Mouse (Mus musculus): ENCODE measurements around the gene Stambp. TPM values are rescaled to one million over a fixed set of nuclear protein-coding genes. Genes with fewer than 3 reads are reported as not detected.
A peak's percentile ranks its signal among the peaks of the same experiment; 100 is the strongest.

Stambp gene
- total RNA-seq, 1 experiment, result 2.0 TPM

GRCm38 (mm10) chr6:83614469-83614868 lies 41.9 kb upstream of the Stambp start:
- Histone ChIP-seq H3K4me1 (ENCODE audit: control insufficient read depth in 2 of 2, insufficient read depth in 2 of 2, low read length in 2 of 2, poor library complexity in 1 of 2) (no peaks in the 10 kb centered on the region), H3K9me3 (ENCODE audit: control insufficient read depth, insufficient read depth, low read depth, low read length) (no peaks in the 10 kb centered on the region), H3K4me3 (ENCODE audit: insufficient read depth in 1 of 2, low read depth in 1 of 2, low read length in 2 of 2, poor library complexity in 1 of 2, severe bottlenecking in 1 of 2) (no peak overlapping the region), H3K27ac (ENCODE audit: insufficient read depth, low read depth, low read length, poor library complexity, severe bottlenecking) (no peak overlapping the region), H3K9ac (ENCODE audit: insufficient read depth, low read depth, low read length, poor library complexity, severe bottlenecking) (no peak overlapping the region), H3K36me3 (ENCODE audit: control insufficient read depth, insufficient read depth, low read length, poor library complexity, severe bottlenecking) (no peaks in the 10 kb centered on the region)
- DNase-seq (ENCODE audit: low read depth, low spot score), result no peak
- TF ChIP-seq MAFK (IDR thresholded peaks at IDR 0.05; ENCODE audit: insufficient read depth, low read depth, low read length), result no peak
- TF ChIP-seq CHD2 (IDR thresholded peaks at IDR 0.05; ENCODE audit: low read depth, low read length), result no peak
- TF ChIP-seq ZC3H11A (IDR thresholded peaks at IDR 0.05; ENCODE audit: borderline replicate concordance, low read depth, low read length), result no peak
- TF ChIP-seq ZNF384 (IDR thresholded peaks at IDR 0.05; ENCODE audit: low read depth, low read length), result no peak
- in situ Hi-C loops (cut with MboI; ENCODE audit: low sequenced_read_pairs in 2 of 2, unreplicated experiment in 2 of 2), result no loop called here

GRCm38 (mm10) chr6:83612976-83613375 lies 40.4 kb upstream of the Stambp start:
- Histone ChIP-seq H3K9me3 (ENCODE audit: control insufficient read depth, insufficient read depth, low read depth, low read length) (no peaks in the 10 kb centered on the region), H3K4me1 (ENCODE audit: control insufficient read depth in 2 of 2, insufficient read depth in 2 of 2, low read length in 2 of 2, poor library complexity in 1 of 2) (no peaks in the 10 kb centered on the region), H3K4me3 (ENCODE audit: insufficient read depth in 1 of 2, low read depth in 1 of 2, low read length in 2 of 2, poor library complexity in 1 of 2, severe bottlenecking in 1 of 2) (no peak overlapping the region), H3K9ac (ENCODE audit: insufficient read depth, low read depth, low read length, poor library complexity, severe bottlenecking) (no peak overlapping the region), H3K36me3 (ENCODE audit: control insufficient read depth, insufficient read depth, low read length, poor library complexity, severe bottlenecking) (no peaks in the 10 kb centered on the region), H3K27ac (ENCODE audit: insufficient read depth, low read depth, low read length, poor library complexity, severe bottlenecking) (no peak overlapping the region)
- no peak for DNase-seq (ENCODE audit: low read depth, low spot score)
- in situ Hi-C loops (cut with MboI; ENCODE audit: low sequenced_read_pairs in 2 of 2, unreplicated experiment in 2 of 2), result no loop called here
- TF ChIP-seq HCFC1 (IDR thresholded peaks at IDR 0.05; ENCODE audit: borderline replicate concordance, insufficient read depth, low read length) (no peak), CHD2 (IDR thresholded peaks at IDR 0.05; ENCODE audit: low read depth, low read length) (no peak), ZNF384 (IDR thresholded peaks at IDR 0.05; ENCODE audit: low read depth, low read length) (no peak), ZC3H11A (IDR thresholded peaks at IDR 0.05; ENCODE audit: borderline replicate concordance, low read depth, low read length) (no peak), MAFK (IDR thresholded peaks at IDR 0.05; ENCODE audit: insufficient read depth, low read depth, low read length) (no peak)

GRCm38 (mm10) chr6:83599636-83600174 lies 27.2 kb upstream of the Stambp start:
- H3K9me3 ChIP-seq (ENCODE audit: control insufficient read depth, insufficient read depth, low read depth, low read length), result no peaks in the 10 kb centered on the region
- H3K27ac ChIP-seq (ENCODE audit: insufficient read depth, low read depth, low read length, poor library complexity, severe bottlenecking), result no peak overlapping the region
- no peaks in the 10 kb centered on the region for H3K36me3 ChIP-seq (ENCODE audit: control insufficient read depth, insufficient read depth, low read length, poor library complexity, severe bottlenecking)
- TF ChIP-seq ZNF384 (IDR thresholded peaks at IDR 0.05; ENCODE audit: low read depth, low read length) (no peak), CHD2 (IDR thresholded peaks at IDR 0.05; ENCODE audit: low read depth, low read length) (no peak), MAFK (IDR thresholded peaks at IDR 0.05; ENCODE audit: insufficient read depth, low read depth, low read length) (no peak), HCFC1 (IDR thresholded peaks at IDR 0.05; ENCODE audit: borderline replicate concordance, insufficient read depth, low read length) (no peak), ZC3H11A (IDR thresholded peaks at IDR 0.05; ENCODE audit: borderline replicate concordance, low read depth, low read length) (no peak)
- in situ Hi-C loops (cut with MboI; ENCODE audit: low sequenced_read_pairs in 2 of 2, unreplicated experiment in 2 of 2), result no loop called here
- H3K9ac ChIP-seq (ENCODE audit: insufficient read depth, low read depth, low read length, poor library complexity, severe bottlenecking), result no peak overlapping the region
- DNase-seq (ENCODE audit: low read depth, low spot score), result no peak
- H3K4me3 ChIP-seq (ENCODE audit: insufficient read depth in 1 of 2, low read depth in 1 of 2, low read length in 2 of 2, poor library complexity in 1 of 2, severe bottlenecking in 1 of 2), result no peak overlapping the region
- peaks cover 0 to 1% of the 10 kb centered on the region in 2 experiments; a peak in 1 of 4 replicates for H3K4me1 ChIP-seq (ENCODE audit: control insufficient read depth in 2 of 2, insufficient read depth in 2 of 2, low read length in 2 of 2, poor library complexity in 1 of 2)

- Histone ChIP-seq H3K9me3 (ENCODE audit: control insufficient read depth, insufficient read depth, low read depth, low read length) (no peaks in the 10 kb centered on the region), H3K27ac (ENCODE audit: insufficient read depth, low read depth, low read length, poor library complexity, severe bottlenecking) (no peak overlapping the region), H3K4me1 (ENCODE audit: control insufficient read depth in 2 of 2, insufficient read depth in 2 of 2, low read length in 2 of 2, poor library complexity in 1 of 2) (peaks cover 0 to 1% of the 10 kb centered on the region in 2 experiments; a peak in 1 of 4 replicates), H3K9ac (ENCODE audit: insufficient read depth, low read depth, low read length, poor library complexity, severe bottlenecking) (peak overlapping the region; percentile 41; the same call in 1 of the 2 replicates), H3K4me3 (ENCODE audit: insufficient read depth in 1 of 2, low read depth in 1 of 2, low read length in 2 of 2, poor library complexity in 1 of 2, severe bottlenecking in 1 of 2) (peak overlapping the region; percentile 54 to 75), H3K36me3 (ENCODE audit: control insufficient read depth, insufficient read depth, low read length, poor library complexity, severe bottlenecking) (no peaks in the 10 kb centered on the region)
- in situ Hi-C loops (cut with MboI; ENCODE audit: low sequenced_read_pairs in 2 of 2, unreplicated experiment in 2 of 2), result no loop called here
- no peak for TF ChIP-seq CHD2 (IDR thresholded peaks at IDR 0.05; ENCODE audit: low read depth, low read length)
- TF ChIP-seq HCFC1 (IDR thresholded peaks at IDR 0.05; ENCODE audit: borderline replicate concordance, insufficient read depth, low read length), result no peak
- TF ChIP-seq ZNF384 (IDR thresholded peaks at IDR 0.05; ENCODE audit: low read depth, low read length), result no peak
- TF ChIP-seq MAFK (IDR thresholded peaks at IDR 0.05; ENCODE audit: insufficient read depth, low read depth, low read length), result no peak
- DNase-seq (ENCODE audit: low read depth, low spot score), result no peak
These were observed 26.6 kb upstream of the Stambp start for GRCm38 (mm10) chr6:83599060-83599550.

All from ES-E14 (cell line).